23 mouse cellular contexts compared by ENCODE assay signal in genomic region chr10:7195927-7196326, GRCm38 (mm10). TPM values are rescaled to one million over a fixed set of nuclear protein-coding genes. Genes with fewer than 3 reads are reported as not detected.
DNase-seq lines count a peak whose midpoint lies in the region; ATAC-seq lines count a peak whose summit lies in the region.
"Had no signal": no experiment of that assay in that cellular context is flagged by ENCODE, and none has a peak within 500 bp of the region (broad histone marks: within the 10 kb centered on the region; RNA-seq: fewer than 3 reads in every experiment).

No protein-coding gene starts in this region.

- no peaks in the 10 kb centered on the region for H3K36me3 ChIP-seq in heart, embryonic 14.5 days (ENCODE audit: control insufficient read depth, insufficient read depth, low read length)
- no peaks in the 10 kb centered on the region for H3K36me3 ChIP-seq in liver, embryonic 15.5 days (replicated peaks)
- no peaks in the 10 kb centered on the region for H3K36me3 ChIP-seq in forebrain, embryonic 10.5 days (replicated peaks)
- H3K36me3 ChIP-seq: embryonic facial prominence, embryonic 15.5 days; hindbrain, embryonic 13.5 days; limb, embryonic 13.5 days; midbrain, embryonic 10.5 days; neural tube, embryonic 15.5 days had no signal

- 51% methylated on average over 6 of the region's 6 CpGs for WGBS in heart, embryonic 14.5 days
- WGBS in liver, embryonic 15.5 days (ENCODE audit: insufficient replicate concordance): 46% methylated on average over 6 of the region's 6 CpGs
- 87% methylated on average over 6 of the region's 6 CpGs for WGBS in forebrain, embryonic 10.5 days

- peak; percentile 66; the same call in 1 of the 2 replicates for ATAC-seq in heart, embryonic 14.5 days (ENCODE audit: insufficient number of reproducible peaks, insufficient read depth, low FRiP score, low read depth)
- ATAC-seq in liver, embryonic 15.5 days (ENCODE audit: insufficient read depth): peak; percentile 74

- H3K4me3 ChIP-seq in heart, embryonic 14.5 days (ENCODE audit: control insufficient read depth in 1 of 2, insufficient read depth in 1 of 2, low read depth in 1 of 2, low read length in 2 of 2): no peak overlapping the region
- H3K4me3 ChIP-seq in liver, embryonic 15.5 days (replicated peaks): no peak overlapping the region
- H3K4me3 ChIP-seq in forebrain, embryonic 10.5 days: no peak overlapping the region
- H3K4me3 ChIP-seq: embryonic facial prominence, embryonic 15.5 days; hindbrain, embryonic 13.5 days; limb, embryonic 13.5 days; midbrain, embryonic 10.5 days; neural tube, embryonic 15.5 days had no signal

- no peak overlapping the region for H3K9ac ChIP-seq in heart, embryonic 14.5 days (ENCODE audit: low read length)
- no peak overlapping the region for H3K9ac ChIP-seq in liver, embryonic 15.5 days
- H3K9ac ChIP-seq: embryonic facial prominence, embryonic 15.5 days; forebrain, postnatal 0 days; hindbrain, embryonic 13.5 days; limb, embryonic 13.5 days; lung, embryonic 14.5 days; neural tube, embryonic 15.5 days had no signal

- H3K4me2 ChIP-seq in heart, embryonic 14.5 days (ENCODE audit: low read length): peak overlapping the region; percentile 19; the same call in 1 of the 2 replicates
- H3K4me2 ChIP-seq in liver, embryonic 15.5 days: no peak overlapping the region
- H3K4me2 ChIP-seq: embryonic facial prominence, embryonic 15.5 days; hindbrain, embryonic 13.5 days; limb, embryonic 13.5 days; lung, embryonic 14.5 days; neural tube, embryonic 15.5 days had no signal

- no peaks in the 10 kb centered on the region for H3K27me3 ChIP-seq in heart, embryonic 14.5 days (ENCODE audit: control insufficient read depth, insufficient read depth, low read length)
- H3K27me3 ChIP-seq in liver, embryonic 15.5 days: no peaks in the 10 kb centered on the region
- no peaks in the 10 kb centered on the region for H3K27me3 ChIP-seq in forebrain, embryonic 10.5 days (ENCODE audit: poor library complexity, severe bottlenecking)
- H3K27me3 ChIP-seq: embryonic facial prominence, embryonic 15.5 days; hindbrain, embryonic 13.5 days; limb, embryonic 13.5 days; neural tube, embryonic 15.5 days had no signal

- intact Hi-C loops in heart, postnatal 25 days (cut with DNase I): no loop called here

- DNase-seq in heart, postnatal 25 days (ENCODE audit: low spot score): no peak
- DNase-seq in c-Kit-positive CD71-positive TER-119-negative erythroid progenitor cells, embryonic 14.5 days (ENCODE audit: low read depth): peak; percentile 40
- DNase-seq in c-Kit-positive CD71-positive TER-119-positive erythroid progenitor cells, embryonic 14.5 days (ENCODE audit: low spot score): peak; percentile 67
- no peak for DNase-seq in spleen, adult 18-20 months
- no peak for DNase-seq in forebrain, embryonic 10.5 days (ENCODE audit: extremely low spot score, low spot score)
- DNase-seq: adrenal gland, adult 2 months; forebrain, postnatal 0 days; gastrocnemius, postnatal 14 days; heart, adult 18-20 months; kidney, adult 11 months; layer of hippocampus, adult 9-11 months; lung, embryonic 14.5 days; lung, postnatal 4 days; thymus, adult 18-20 months; thymus, postnatal 36 days had no signal

- 0 out of 4 replicates have a peak overlapping the region, but pooled peaks of 1 of the 2 experiments have one; percentile 35 for H3K27ac ChIP-seq in heart, embryonic 14.5 days (replicated peaks in 1 of 2; ENCODE audit: control insufficient read depth in 1 of 2, insufficient read depth in 1 of 2, low read depth in 2 of 2, low read length in 2 of 2)
- H3K27ac ChIP-seq in liver, embryonic 15.5 days (replicated peaks): no peak overlapping the region
- no peak overlapping the region for H3K27ac ChIP-seq in forebrain, embryonic 10.5 days
- H3K27ac ChIP-seq: hindbrain, embryonic 13.5 days; limb, embryonic 13.5 days; midbrain, embryonic 10.5 days; neural tube, embryonic 15.5 days had no signal

- H3K9me3 ChIP-seq in heart, embryonic 14.5 days (ENCODE audit: control insufficient read depth, low read length): no peaks in the 10 kb centered on the region
- no peaks in the 10 kb centered on the region for H3K9me3 ChIP-seq in liver, embryonic 15.5 days (replicated peaks)
- no peaks in the 10 kb centered on the region for H3K9me3 ChIP-seq in forebrain, embryonic 10.5 days
- H3K9me3 ChIP-seq: embryonic facial prominence, embryonic 15.5 days; hindbrain, embryonic 13.5 days; limb, embryonic 13.5 days; midbrain, embryonic 10.5 days; neural tube, embryonic 15.5 days had no signal

- peaks cover 11 to 23% of the 10 kb centered on the region in 2 experiments for H3K4me1 ChIP-seq in heart, embryonic 14.5 days (ENCODE audit: control insufficient read depth in 2 of 2, insufficient read depth in 2 of 2, low read length in 2 of 2)
- peaks cover 45% of the 10 kb centered on the region for H3K4me1 ChIP-seq in liver, embryonic 15.5 days (replicated peaks)
- H3K4me1 ChIP-seq in forebrain, embryonic 10.5 days: peaks cover 16% of the 10 kb centered on the region
- H3K4me1 ChIP-seq: neural tube, embryonic 15.5 days had no signal

RNA-seq across cellular contexts. Expression of gene Cnksr3, which starts 16.1 kb away (rescaled TPM):
- 6.4 and 6.5 TPM in 2 replicates for polyA plus RNA-seq in heart, embryonic 14.5 days (2014; fragmentation: Nextera tagmentation; extraction: Ambion mirVana)
- total RNA-seq in heart, postnatal 25 days (2021): 10 to 100 TPM; 20.0 to 20.8 TPM
- polyA plus RNA-seq in liver, embryonic 15.5 days (2015; fragmentation: Nextera tagmentation; extraction: Ambion mirVana): 3.5 and 4.0 TPM in 2 replicates
- 9.3 and 9.5 TPM in 2 replicates for polyA plus RNA-seq in forebrain, embryonic 10.5 days (2016; fragmentation: Nextera tagmentation; extraction: Ambion mirVana)
- total RNA-seq: MEL had no signal

Comparison
In these comparisons a context has a peak if more than half of its experiments do, and no peak if none do; other contexts are left out.
1. DNase-seq: peak in c-Kit-positive CD71-positive TER-119-negative erythroid progenitor cells, embryonic 14.5 days (single experiment) and c-Kit-positive CD71-positive TER-119-positive erythroid progenitor cells, embryonic 14.5 days (single experiment); none in heart, postnatal 25 days (single experiment), spleen, adult 18-20 months (0 of 2) and forebrain, embryonic 10.5 days (single experiment).